Mouse (Mus musculus) hindbrain, postnatal 0 days (tissue): Measurements from ENCODE around the gene Mesp1. TPM values are rescaled to one million over a fixed set of nuclear protein-coding genes. Genes with fewer than 3 reads are reported as not detected.

Experiments
- ATAC-seq: fragments of 200-750 bp; cut with Nextera tagmentation; 2 replicates; pipeline ENCODE4 v1.8.0; 2017; ENCODE audit warnings: mild to moderate bottlenecking, moderate TSS enrichment, moderate library complexity
- DNase-seq: peaks from one replicate; pipeline ENCODE4 v3.0.0-alpha.2; 2015; ENCODE audit warnings: low spot score
- H3K27ac ChIP-seq: fragments of 300-500 bp; sonication (generic); 2 replicates; pipeline ENCODE4 v1.5.1; 2014; ENCODE audit warnings: mild to moderate bottlenecking
- H3K27me3 ChIP-seq: fragments of 300-500 bp; sonication (generic); 2 replicates; pipeline ENCODE4 v1.6.1; 2014; ENCODE audit warnings: low read length, mixed read lengths; ENCODE audit not compliant: insufficient read depth
- H3K36me3 ChIP-seq: fragments of 300-500 bp; sonication (generic); 2 replicates; pipeline ENCODE4 v1.6.1; 2014; ENCODE audit warnings: low read length, mixed read lengths; ENCODE audit not compliant: insufficient read depth
- H3K4me1 ChIP-seq: fragments of 300-500 bp; sonication (generic); 2 replicates; pipeline ENCODE4 v1.6.1; 2014; ENCODE audit warnings: antibody characterized with exemption, low read length, mixed read lengths; ENCODE audit not compliant: insufficient read depth
- H3K4me2 ChIP-seq: fragments of 300-500 bp; sonication (generic); 2 replicates; pipeline ENCODE4 v1.6.1; 2014; ENCODE audit warnings: low read depth, mild to moderate bottlenecking, low read length, moderate library complexity, mixed read lengths
- H3K4me3 ChIP-seq: fragments of 300-500 bp; sonication (generic); 2 replicates; pipeline ENCODE4 v1.5.1; 2014; ENCODE audit warnings: low read length
- H3K9ac ChIP-seq: fragments of 300-500 bp; sonication (generic); replicated peaks from 2 replicates; pipeline ENCODE4 v1.6.1; 2014; ENCODE audit warnings: mild to moderate bottlenecking, low read length, moderate library complexity, mixed read lengths
- H3K9me3 ChIP-seq: fragments of 300-500 bp; sonication (generic); 2 replicates; pipeline ENCODE4 v1.6.1; 2016; ENCODE audit warnings: low read length, mixed read lengths
- CTCF ChIP-seq: IDR thresholded peaks from 2 replicates; pipeline ENCODE4 v1.5.1; 2016; ENCODE audit warnings: antibody characterized with exemption, control low read depth, low read depth
- WGBS: fragments of 180-500 bp; shearing (Covaris S2); extraction: QIAGEN DNeasy Blood & Tissue Kit; methylation state at CpG from one replicate; pipeline ENCODE4 v1.1.7; 2014; 5-methylcytosine and 5-hydroxymethylcytosine counted together
- polyA plus RNA-seq: library from polyadenylated mRNA; unstranded; fragments of >200 nt; fragmentation: Nextera tagmentation; extraction: Ambion mirVana; gene quantifications from 2 replicates; pipeline ENCODE4 v1.2.1, GENCODE M21; 2015
- total RNA-seq: library from RNA; depleted of rRNA; stranded (reverse); fragments of >200 nt; gene quantifications from 2 replicates; pipeline ENCODE4 v1.2.3, GENCODE M21; 2014; rRNA removed

Mesp1 gene
- total and polyA plus RNA-seq, 2 experiments from 2014 or later: 0.52 to 0.63 TPM

- peaks cover 5% of the 10 kb centered on the region; the same call in 1 of the 2 replicates for H3K4me1 ChIP-seq
These were observed 50.7 kb downstream of the Mesp1 start, which contains the start of the genes Pex11a and Wdr93 for GRCm38 (mm10) chr7:79742659-79743536. Pex11a (minus strand) TSS chr7:79743131. Wdr93 (plus strand) TSS chr7:79743163.

GRCm38 (mm10) chr7:79742277-79742658, 51.3 kb downstream of the Mesp1 start:
- peak overlapping the region; percentile 99 for H3K4me2 ChIP-seq
- no peaks in the 10 kb centered on the region for H3K36me3 ChIP-seq
- ATAC-seq: no peak
- no peak for TF ChIP-seq CTCF
- no peak overlapping the region for H3K27ac ChIP-seq
- H3K9me3 ChIP-seq: no peaks in the 10 kb centered on the region
- peaks cover 5% of the 10 kb centered on the region; the same call in 1 of the 2 replicates for H3K4me1 ChIP-seq
- H3K4me3 ChIP-seq: peak overlapping the region; percentile 65
- no peak for DNase-seq
- peak overlapping the region; percentile 55 for H3K9ac ChIP-seq
- WGBS: 22% methylated on average over 11 of the region's 11 CpGs
- no peaks in the 10 kb centered on the region for H3K27me3 ChIP-seq

More at GRCm38 (mm10) chr7:79742659-79743536, 50.7 kb downstream of the Mesp1 start, which contains the start of the genes Pex11a and Wdr93:
- peak within 1 kb of the TSS; percentile 99 for H3K4me2 ChIP-seq
- no peaks in the 10 kb centered on the region for H3K27me3 ChIP-seq
- H3K9ac ChIP-seq: peak within 1 kb of the TSS; percentile 55
- peak within 1 kb of the TSS; percentile 65 for H3K4me3 ChIP-seq
- no peaks in the 10 kb centered on the region for H3K9me3 ChIP-seq
- no peak within 1 kb of the TSS for H3K27ac ChIP-seq
- H3K36me3 ChIP-seq: no peaks in the 10 kb centered on the region
- TF ChIP-seq CTCF: no peak
- peak; percentile 95 for ATAC-seq
- peak; percentile 93 for DNase-seq
- 3% methylated on average over 43 of the region's 46 CpGs for WGBS

Other genes starting within 250 kb of the Mesp1 start
- 0.68 and 2.5 TPM in 2 replicates for gene Rhcg, start 176.1 kb downstream of the Mesp1 start, total RNA-seq
- gene Rhcg, start 176.1 kb downstream of the Mesp1 start, polyA plus RNA-seq: 4.0 and 4.3 TPM in 2 replicates
- gene Ticrr, start 133.6 kb downstream of the Mesp1 start, total RNA-seq: 8.7 and 8.8 TPM in 2 replicates
- 2.0 and 2.1 TPM in 2 replicates for gene Ticrr, start 133.6 kb downstream of the Mesp1 start, polyA plus RNA-seq
- 7.3 and 8.5 TPM in 2 replicates for gene Kif7, start 78.1 kb downstream of the Mesp1 start, total RNA-seq
- 1.9 and 2.3 TPM in 2 replicates for gene Kif7, start 78.1 kb downstream of the Mesp1 start, polyA plus RNA-seq
- 0.21 and 7.3 TPM in 2 replicates for gene Plin1, start 60.9 kb downstream of the Mesp1 start, total RNA-seq
- 0.33 and 0.44 TPM in 2 replicates for gene Plin1, start 60.9 kb downstream of the Mesp1 start, polyA plus RNA-seq
- 2.9 and 3.2 TPM in 2 replicates for gene Pex11a, start 50.7 kb downstream of the Mesp1 start, total RNA-seq
- 13.5 and 14.0 TPM in 2 replicates for gene Pex11a, start 50.7 kb downstream of the Mesp1 start, polyA plus RNA-seq
- 0.54 and 1.3 TPM in 2 replicates for gene Wdr93, start 50.6 kb downstream of the Mesp1 start, total RNA-seq
- gene Wdr93, start 50.6 kb downstream of the Mesp1 start, polyA plus RNA-seq: 0.24 and 0.30 TPM in 2 replicates
- gene Mesp2, start 16.9 kb upstream of the Mesp1 start, total RNA-seq: 1.5 and 1.7 TPM in 2 replicates
- 1.1 and 1.5 TPM in 2 replicates for gene Mesp2, start 16.9 kb upstream of the Mesp1 start, polyA plus RNA-seq
- 4.1 and 12.1 TPM in 2 replicates for gene Anpep, start 67.3 kb upstream of the Mesp1 start, total RNA-seq
- 3.7 and 5.0 TPM in 2 replicates for gene Anpep, start 67.3 kb upstream of the Mesp1 start, polyA plus RNA-seq
- 33.5 and 35.7 TPM in 2 replicates for gene Ap3s2, start 126.9 kb upstream of the Mesp1 start, total RNA-seq
- 27.5 and 32.0 TPM in 2 replicates for gene Ap3s2, start 126.9 kb upstream of the Mesp1 start, polyA plus RNA-seq
- 29.6 and 34.3 TPM in 2 replicates for gene Arpin, start 141.6 kb upstream of the Mesp1 start, total RNA-seq
- gene Arpin, start 141.6 kb upstream of the Mesp1 start, polyA plus RNA-seq: 16.1 and 16.6 TPM in 2 replicates
- gene Zfp710, start 231.0 kb upstream of the Mesp1 start, total RNA-seq: 25.8 and 29.7 TPM in 2 replicates
- gene Zfp710, start 231.0 kb upstream of the Mesp1 start, polyA plus RNA-seq: 8.4 and 10.3 TPM in 2 replicates